Mouse (Mus musculus): ENCODE measurements at regions not wholly inside any gene's neighbourhood (a gene's known extent, or its start where the extent isn't known, plus 50 kb on each side); places are given as distances from the start of the nearest gene placed in this dataset.

DNA sequence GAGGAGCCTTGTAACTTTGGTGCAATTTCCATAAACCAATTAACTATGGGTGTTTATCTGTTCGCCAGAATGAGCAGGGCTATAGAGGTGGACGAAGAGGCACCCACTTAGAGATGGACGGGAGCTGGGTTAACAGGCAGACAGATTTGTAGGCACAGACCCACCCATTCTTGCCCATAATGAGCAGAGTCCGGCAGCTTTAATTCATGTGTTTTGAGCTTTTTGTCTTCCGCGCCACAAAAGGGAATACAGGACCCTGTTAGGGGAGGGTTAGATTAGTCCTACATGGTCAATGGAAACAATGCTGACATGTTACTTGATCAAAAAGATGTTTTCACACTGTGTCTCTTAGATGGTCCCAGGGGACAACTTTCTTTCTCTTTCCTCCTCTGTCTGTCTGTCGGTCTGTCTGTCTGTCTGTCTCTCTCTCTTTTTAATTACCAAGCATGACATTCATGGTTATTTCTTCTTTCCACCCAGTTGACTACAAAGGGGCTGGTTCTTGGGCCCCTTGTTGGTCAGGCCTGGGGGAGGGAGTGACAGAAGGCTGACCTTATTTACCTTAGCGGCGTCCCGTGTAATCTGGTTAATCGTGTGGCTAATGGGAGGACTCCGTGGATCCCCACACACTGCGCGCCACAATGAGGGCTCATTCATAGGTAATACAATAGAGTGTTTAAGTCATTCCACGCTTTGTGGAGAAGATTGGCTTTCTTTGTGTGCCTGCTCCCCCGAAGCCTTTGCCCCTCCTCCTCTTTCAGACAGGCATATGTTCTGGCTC lies 483.7 kb downstream of the Ofcc1 start:
- TF ChIP-seq CTCF (IDR thresholded peaks at IDR 0.05; ENCODE audit: low read depth, low read length) (no peak), POLR2A (IDR thresholded peaks at IDR 0.05; ENCODE audit: insufficient read depth, low read length) (no peak)
